26 mouse cellular contexts compared by ENCODE assay signal in genomic region chr9:21351178-21351577, GRCm38 (mm10). TPM values are rescaled to one million over a fixed set of nuclear protein-coding genes. Genes with fewer than 3 reads are reported as not detected.
DNase-seq lines count a peak whose midpoint lies in the region; ATAC-seq and TF ChIP-seq lines count a peak whose summit lies in the region.
"Had no signal": no experiment of that assay in that cellular context is flagged by ENCODE, and none has a peak within 500 bp of the region (broad histone marks: within the 10 kb centered on the region; RNA-seq: fewer than 3 reads in every experiment).

No protein-coding gene starts in this region.

- H3K36me3 ChIP-seq in intestine, postnatal 0 days (ENCODE audit: control insufficient read depth, insufficient read depth): peaks cover 22% of the 10 kb centered on the region

- no peaks in the 10 kb centered on the region for H3K27me3 ChIP-seq in intestine, postnatal 0 days (replicated peaks; ENCODE audit: control insufficient read depth, insufficient read depth, low read length)
- H3K27me3 ChIP-seq: embryonic facial prominence, embryonic 12.5 days; forebrain, embryonic 12.5 days; heart, embryonic 15.5 days; hindbrain, embryonic 13.5 days; kidney, embryonic 15.5 days; limb, embryonic 15.5 days; liver, embryonic 15.5 days; midbrain, embryonic 15.5 days; neural tube, embryonic 13.5 days had no signal

- 56% methylated on average over 7 of the region's 7 CpGs for WGBS in intestine, postnatal 0 days

- H3K4me1 ChIP-seq in intestine, postnatal 0 days (replicated peaks; ENCODE audit: control insufficient read depth, insufficient read depth, low read length): no peaks in the 10 kb centered on the region
- H3K4me1 ChIP-seq: midbrain, embryonic 15.5 days had no signal

- H3K4me2 ChIP-seq in intestine, postnatal 0 days (replicated peaks; ENCODE audit: low read depth): no peak overlapping the region
- H3K4me2 ChIP-seq: embryonic facial prominence, embryonic 12.5 days; forebrain, embryonic 12.5 days; heart, embryonic 15.5 days; hindbrain, embryonic 13.5 days; kidney, embryonic 15.5 days; limb, embryonic 15.5 days; liver, embryonic 15.5 days; midbrain, embryonic 15.5 days; neural tube, embryonic 13.5 days had no signal

- no peaks in the 10 kb centered on the region for H3K9me3 ChIP-seq in intestine, postnatal 0 days (ENCODE audit: control insufficient read depth)
- H3K9me3 ChIP-seq: embryonic facial prominence, embryonic 12.5 days; forebrain, embryonic 12.5 days; heart, embryonic 15.5 days; hindbrain, embryonic 13.5 days; kidney, embryonic 15.5 days; limb, embryonic 15.5 days; liver, embryonic 15.5 days; midbrain, embryonic 15.5 days; neural tube, embryonic 13.5 days had no signal

- DNase-seq in lung, postnatal 36 days: peak; percentile 50
- DNase-seq in lung, postnatal 4 days: no peak
- DNase-seq in adipocyte (ENCODE audit: low spot score): peak; percentile 40
- no peak for DNase-seq in layer of hippocampus, adult 9-10 months (ENCODE audit: low spot score)
- no peak for DNase-seq in cerebellum, postnatal 25 days
- no peak for DNase-seq in urinary bladder, adult 2 months (ENCODE audit: low spot score)
- DNase-seq: cerebellum, adult 11 months; cerebellum, postnatal 10 days; gastrocnemius, adult 2 months; heart, postnatal 36 days; kidney, postnatal 36 days; layer of hippocampus, adult 9-11 months; left cerebral cortex, postnatal 4 days; right cerebral cortex, adult 18-20 months; right cerebral cortex, postnatal 4 days had no signal

- H3K4me3 ChIP-seq in intestine, postnatal 0 days (ENCODE audit: low read depth, low read length): no peak overlapping the region
- H3K4me3 ChIP-seq: embryonic facial prominence, embryonic 12.5 days; forebrain, embryonic 12.5 days; gastrocnemius, adult 2 months; heart, embryonic 15.5 days; hindbrain, embryonic 13.5 days; kidney, embryonic 15.5 days; limb, embryonic 15.5 days; liver, embryonic 15.5 days; midbrain, embryonic 15.5 days; myocyte; neural tube, embryonic 13.5 days had no signal

- no peak overlapping the region for H3K27ac ChIP-seq in intestine, postnatal 0 days (ENCODE audit: low read depth, low read length)
- H3K27ac ChIP-seq: embryonic facial prominence, embryonic 12.5 days; forebrain, embryonic 12.5 days; gastrocnemius, adult 2 months; heart, embryonic 15.5 days; hindbrain, embryonic 13.5 days; kidney, embryonic 15.5 days; limb, embryonic 15.5 days; liver, embryonic 15.5 days; midbrain, embryonic 15.5 days; neural tube, embryonic 13.5 days had no signal

- no peak overlapping the region for H3K9ac ChIP-seq in intestine, postnatal 0 days (ENCODE audit: low read depth, low read length)
- H3K9ac ChIP-seq: embryonic facial prominence, embryonic 12.5 days; forebrain, embryonic 12.5 days; heart, embryonic 15.5 days; hindbrain, embryonic 13.5 days; kidney, embryonic 15.5 days; limb, embryonic 15.5 days; liver, embryonic 15.5 days; midbrain, embryonic 15.5 days; neural tube, embryonic 13.5 days had no signal

- peak; percentile 94 for ATAC-seq in intestine, postnatal 0 days
- ATAC-seq: midbrain, embryonic 15.5 days had no signal

- TF ChIP-seq CTCF in intestine, postnatal 0 days (IDR thresholded peaks at IDR 0.05; ENCODE audit: low read depth): no peak

RNA-seq across cellular contexts. Expression of gene Ilf3, which starts 16.5 kb away (rescaled TPM):
- polyA plus RNA-seq in intestine, postnatal 0 days (2015; fragmentation: Nextera tagmentation; extraction: Ambion mirVana): 41.0 and 42.8 TPM in 2 replicates
- polyA plus RNA-seq in urinary bladder, adult 2 months (2012; rRNA removed): 43.9 and 48.5 TPM in 2 replicates

RNA-seq across cellular contexts. Expression of gene Slc44a2, which starts 30.7 kb away (rescaled TPM):
- 13.3 and 13.8 TPM in 2 replicates for polyA plus RNA-seq in intestine, postnatal 0 days (2015; fragmentation: Nextera tagmentation; extraction: Ambion mirVana)
- 136 and 143 TPM in 2 replicates for polyA plus RNA-seq in urinary bladder, adult 2 months (2012; rRNA removed)

RNA-seq across cellular contexts. Expression of gene Ap1m2, which starts 39.0 kb away (rescaled TPM):
- 192 and 208 TPM in 2 replicates for polyA plus RNA-seq in intestine, postnatal 0 days (2015; fragmentation: Nextera tagmentation; extraction: Ambion mirVana)
- polyA plus RNA-seq in urinary bladder, adult 2 months (2012; rRNA removed): 40.7 and 46.5 TPM in 2 replicates
- polyA plus RNA-seq: myocyte had no signal

RNA-seq across cellular contexts. Expression of gene Cdkn2d, which starts 60.0 kb away (rescaled TPM):
- polyA plus RNA-seq in intestine, postnatal 0 days (2015; fragmentation: Nextera tagmentation; extraction: Ambion mirVana): 24.1 and 25.8 TPM in 2 replicates
- 17.9 and 18.2 TPM in 2 replicates for polyA plus RNA-seq in urinary bladder, adult 2 months (2012; rRNA removed)

Comparison
In these comparisons a context has a peak if more than half of its experiments do, and no peak if none do; other contexts are left out.
1. DNase-seq: peak in lung, postnatal 36 days (single experiment) and adipocyte (single experiment); none in lung, postnatal 4 days (0 of 2), layer of hippocampus, adult 9-10 months (single experiment), cerebellum, postnatal 25 days (0 of 2) and urinary bladder, adult 2 months (single experiment).